Mouse (Mus musculus): ENCODE results near the gene Mki67. TPM values are rescaled to one million over a fixed set of nuclear protein-coding genes. Genes with fewer than 3 reads are reported as not detected.

The Mki67 gene
- polyA plus RNA-seq, 2 experiments = 97.2 to 118 TPM

- Histone ChIP-seq H3K27me3 (ENCODE audit: control insufficient read depth, insufficient read depth, low read length) (no peaks in the 10 kb centered on the region), H3K27ac (peak overlapping the region; percentile 81), H3K4me3 (ENCODE audit: insufficient read depth in 1 of 2, low read depth in 2 of 2, low read length in 2 of 2) (peak overlapping the region; percentile 42 to 55), H3K9me3 (ENCODE audit: control insufficient read depth, low read length) (no peaks in the 10 kb centered on the region), H3K4me1 (replicated peaks; ENCODE audit: control insufficient read depth in 2 of 2, insufficient read depth in 2 of 2, low read length in 1 of 2) (peaks cover 32 to 37% of the 10 kb centered on the region in 2 experiments), H3K4me2 (ENCODE audit: low read depth) (peak overlapping the region; percentile 80), H3K36me3 (replicated peaks; ENCODE audit: control insufficient read depth, insufficient read depth, low read depth) (peaks cover 25% of the 10 kb centered on the region), H3K9ac (replicated peaks) (peak overlapping the region; percentile 71)
- 48% methylated on average over 7 of the region's 7 CpGs for WGBS (ENCODE audit: insufficient replicate concordance)
- ATAC-seq (ENCODE audit: insufficient read depth) (no peak), DNase-seq (ENCODE audit: low read depth in 3 of 3, low spot score in 3 of 3) (no peak)
- TF ChIP-seq EP300 (IDR thresholded peaks at IDR 0.05; ENCODE audit: low read depth) (no peak), CTCF (IDR thresholded peaks at IDR 0.05; ENCODE audit: low read depth) (no peak)
Measured at GRCm38 (mm10) chr7:135716968-135717557, 902 bp upstream of the Mki67 start.

- peaks cover 29% of the 10 kb centered on the region for H3K36me3 ChIP-seq (replicated peaks; ENCODE audit: control insufficient read depth, insufficient read depth, low read depth)
- WGBS (ENCODE audit: insufficient replicate concordance) = 0% methylated on average over 25 of the region's 28 CpGs
- no peaks in the 10 kb centered on the region for H3K9me3 ChIP-seq (ENCODE audit: control insufficient read depth, low read length)
- peak overlapping the region; percentile 100 for H3K9ac ChIP-seq (replicated peaks)
- H3K4me1 ChIP-seq (replicated peaks; ENCODE audit: control insufficient read depth in 2 of 2, insufficient read depth in 2 of 2, low read length in 1 of 2) = peaks cover 31 to 34% of the 10 kb centered on the region in 2 experiments
- DNase-seq (ENCODE audit: low read depth in 3 of 3, low spot score in 3 of 3) (peak; percentile 93 to 94 (median 93)), ATAC-seq (ENCODE audit: insufficient read depth) (peak; percentile 95)
- no peaks in the 10 kb centered on the region for H3K27me3 ChIP-seq (ENCODE audit: control insufficient read depth, insufficient read depth, low read length)
- peak overlapping the region; percentile 89 to 98 for H3K4me3 ChIP-seq (ENCODE audit: insufficient read depth in 1 of 2, low read depth in 2 of 2, low read length in 2 of 2)
- H3K4me2 ChIP-seq (ENCODE audit: low read depth) = peak overlapping the region; percentile 80
- H3K27ac ChIP-seq = peak overlapping the region; percentile 81
- no peak for TF ChIP-seq CTCF (IDR thresholded peaks at IDR 0.05; ENCODE audit: low read depth)
- 0 out of 2 replicates have a peak, but pooled peaks have one; percentile 4 for TF ChIP-seq EP300 (IDR thresholded peaks at IDR 0.05; ENCODE audit: low read depth)
Measured at GRCm38 (mm10) chr7:135716445-135716877, 300 bp upstream of the Mki67 start.

- Histone ChIP-seq H3K9ac (replicated peaks) (peak overlapping the region; percentile 100), H3K4me2 (ENCODE audit: low read depth) (peak overlapping the region; percentile 90), H3K27ac (peak overlapping the region; percentile 89), H3K9me3 (ENCODE audit: control insufficient read depth, low read length) (no peaks in the 10 kb centered on the region), H3K36me3 (replicated peaks; ENCODE audit: control insufficient read depth, insufficient read depth, low read depth) (peaks cover 40% of the 10 kb centered on the region), H3K27me3 (ENCODE audit: control insufficient read depth, insufficient read depth, low read length) (no peaks in the 10 kb centered on the region), H3K4me3 (ENCODE audit: insufficient read depth in 1 of 2, low read depth in 2 of 2, low read length in 2 of 2) (peak overlapping the region; percentile 89 to 98), H3K4me1 (replicated peaks; ENCODE audit: control insufficient read depth in 2 of 2, insufficient read depth in 2 of 2, low read length in 1 of 2) (peaks cover 25 to 32% of the 10 kb centered on the region in 2 experiments)
- no peak for TF ChIP-seq CTCF (IDR thresholded peaks at IDR 0.05; ENCODE audit: low read depth)
- no peak for TF ChIP-seq EP300 (IDR thresholded peaks at IDR 0.05; ENCODE audit: low read depth)
- ATAC-seq (ENCODE audit: insufficient read depth) (no peak), DNase-seq (ENCODE audit: low read depth in 3 of 3, low spot score in 3 of 3) (no peak)
- 0% methylated on average over 7 of the region's 7 CpGs for WGBS (ENCODE audit: insufficient replicate concordance)
Measured at GRCm38 (mm10) chr7:135715166-135715565, 995 bp downstream of the Mki67 start.

DNA sequence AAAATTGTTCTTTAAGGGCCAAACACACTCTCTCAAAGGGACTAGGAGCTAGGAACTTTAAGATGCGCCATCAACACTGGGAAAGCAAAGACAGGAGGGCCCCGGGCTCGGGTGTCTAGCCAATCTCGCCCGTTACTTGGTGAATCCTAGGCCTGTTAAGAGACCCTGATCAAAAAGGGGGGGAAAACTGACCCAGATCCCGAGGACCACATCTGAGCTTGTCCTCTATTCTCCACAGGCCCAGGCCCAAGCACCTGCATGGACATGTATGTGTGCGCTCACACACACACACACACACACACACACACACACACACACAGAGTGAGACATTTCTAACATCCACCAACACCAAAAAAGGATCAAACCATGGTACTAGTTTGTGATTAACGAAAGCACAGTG lies 2.8 kb downstream of the Mki67 start:
- H3K27me3 ChIP-seq (ENCODE audit: control insufficient read depth, insufficient read depth, low read length) = no peaks in the 10 kb centered on the region
- H3K4me3 ChIP-seq (ENCODE audit: insufficient read depth in 1 of 2, low read depth in 2 of 2, low read length in 2 of 2) = peak overlapping the region; percentile 89 to 98
- 73% methylated on average over 8 of the region's 8 CpGs for WGBS (ENCODE audit: insufficient replicate concordance)
- TF ChIP-seq EP300 (IDR thresholded peaks at IDR 0.05; ENCODE audit: low read depth) (no peak), CTCF (IDR thresholded peaks at IDR 0.05; ENCODE audit: low read depth) (no peak)
- peak overlapping the region; percentile 100 for H3K9ac ChIP-seq (replicated peaks)
- ATAC-seq (ENCODE audit: insufficient read depth) (no peak), DNase-seq (ENCODE audit: low read depth in 3 of 3, low spot score in 3 of 3) (no peak)
- peaks cover 58% of the 10 kb centered on the region for H3K36me3 ChIP-seq (replicated peaks; ENCODE audit: control insufficient read depth, insufficient read depth, low read depth)
- H3K27ac ChIP-seq = peak overlapping the region; percentile 57
- peaks cover 18 to 25% of the 10 kb centered on the region in 2 experiments for H3K4me1 ChIP-seq (replicated peaks; ENCODE audit: control insufficient read depth in 2 of 2, insufficient read depth in 2 of 2, low read length in 1 of 2)
- H3K9me3 ChIP-seq (ENCODE audit: control insufficient read depth, low read length) = no peaks in the 10 kb centered on the region
- peak overlapping the region; percentile 90 for H3K4me2 ChIP-seq (ENCODE audit: low read depth)

DNA sequence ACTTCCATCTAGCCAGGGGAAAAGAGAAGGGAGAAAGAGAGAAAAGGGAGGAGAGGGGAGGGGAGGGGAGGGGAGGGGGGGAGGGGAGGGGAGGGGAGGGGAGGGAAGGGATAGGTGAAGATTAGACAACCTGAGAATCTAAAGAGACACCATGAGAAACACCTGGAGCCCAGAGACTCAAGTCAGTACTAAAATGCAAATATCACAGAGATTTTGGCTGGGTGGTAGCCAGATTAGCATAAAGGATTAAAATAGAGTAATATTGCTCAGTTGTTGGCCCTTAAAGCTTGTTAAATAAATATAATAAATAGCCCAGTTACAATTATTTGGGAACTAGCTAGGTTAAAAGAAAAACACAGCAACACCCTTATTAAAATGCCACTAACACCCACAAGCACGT lies 3.6 kb downstream of the Mki67 start:
- Histone ChIP-seq H3K4me1 (replicated peaks; ENCODE audit: control insufficient read depth in 2 of 2, insufficient read depth in 2 of 2, low read length in 1 of 2) (peaks cover 18 to 25% of the 10 kb centered on the region in 2 experiments), H3K9me3 (ENCODE audit: control insufficient read depth, low read length) (no peaks in the 10 kb centered on the region), H3K4me3 (ENCODE audit: insufficient read depth in 1 of 2, low read depth in 2 of 2, low read length in 2 of 2) (peak overlapping the region; percentile 89 to 98), H3K9ac (replicated peaks) (peak overlapping the region; percentile 100), H3K27ac (peak overlapping the region; percentile 1), H3K27me3 (ENCODE audit: control insufficient read depth, insufficient read depth, low read length) (no peaks in the 10 kb centered on the region), H3K36me3 (replicated peaks; ENCODE audit: control insufficient read depth, insufficient read depth, low read depth) (peaks cover 66% of the 10 kb centered on the region), H3K4me2 (ENCODE audit: low read depth) (peak overlapping the region; percentile 90)
- no peak for TF ChIP-seq CTCF (IDR thresholded peaks at IDR 0.05; ENCODE audit: low read depth)
- TF ChIP-seq EP300 (IDR thresholded peaks at IDR 0.05; ENCODE audit: low read depth) = no peak
- DNase-seq (ENCODE audit: low read depth in 3 of 3, low spot score in 3 of 3) (no peak), ATAC-seq (ENCODE audit: insufficient read depth) (no peak)
- WGBS (ENCODE audit: insufficient replicate concordance) = 63% methylated on average over 1 of the region's 1 CpGs

Data from liver, embryonic 14.5 days (tissue).